Mouse (Mus musculus) ES-Bruce4 (cell line): ENCODE measurements around the gene Mlycd.

Experiments
- CTCF ChIP-seq: IDR thresholded peaks from one replicate; pipeline ENCODE4 v1.8.1; 2011; ENCODE audit warnings: low read depth, low read length
- EP300 ChIP-seq: IDR thresholded peaks from 2 replicates; pipeline ENCODE4 v1.6.1; 2011; ENCODE audit warnings: low read depth, low read length; ENCODE audit not compliant: insufficient read depth
- POLR2A ChIP-seq: IDR thresholded peaks from one replicate; pipeline ENCODE4 v1.8.1; 2011; ENCODE audit warnings: low read length; ENCODE audit not compliant: insufficient read depth

GRCm38 (mm10) chr8:119385854-119386253, 8.8 kb upstream of the Mlycd start:
- TF ChIP-seq CTCF (no peak), POLR2A (no peak), EP300 (no peak)
